Mouse (Mus musculus) heart, postnatal 0 days (tissue): ENCODE data around the gene Trpv4. TPM values are rescaled to one million over a fixed set of nuclear protein-coding genes. Genes with fewer than 3 reads are reported as not detected.
A peak's percentile ranks its signal among the peaks of the same experiment; 100 is the strongest.

Experiments
- ATAC-seq: fragments of 200-750 bp; cut with Nextera tagmentation; 2 replicates; pipeline ENCODE4 v1.8.0; 2017; ENCODE audit warnings: low read depth, moderate number of reproducible peaks, moderate library complexity; ENCODE audit not compliant: insufficient read depth
- DNase-seq: peaks from one replicate; pipeline ENCODE4 v3.0.0-alpha.2; 2016; ENCODE audit warnings: low spot score
- H3K27ac ChIP-seq: fragments of 300-500 bp; sonication (generic); 2 replicates; pipeline ENCODE4 v1.5.1; 2014; ENCODE audit warnings: low read depth, mild to moderate bottlenecking
- H3K27me3 ChIP-seq: fragments of 300-500 bp; sonication (generic); 2 replicates; pipeline ENCODE4 v1.6.1; 2014; ENCODE audit warnings: low read length, mixed read lengths; ENCODE audit not compliant: control insufficient read depth, insufficient read depth
- H3K36me3 ChIP-seq: fragments of 300-500 bp; sonication (generic); replicated peaks from 2 replicates; pipeline ENCODE4 v1.6.1; 2014; ENCODE audit warnings: low read length, mixed read lengths; ENCODE audit not compliant: control insufficient read depth, insufficient read depth
- H3K4me1 ChIP-seq: fragments of 300-500 bp; sonication (generic); 2 replicates; pipeline ENCODE4 v1.6.1; 2014; ENCODE audit warnings: antibody characterized with exemption; ENCODE audit not compliant: control insufficient read depth, insufficient read depth
- H3K4me2 ChIP-seq: fragments of 300-500 bp; sonication (generic); 2 replicates; pipeline ENCODE4 v1.6.1; 2014; ENCODE audit warnings: low read depth, mild to moderate bottlenecking, low read length, moderate library complexity
- H3K4me3 ChIP-seq: fragments of 300-500 bp; sonication (generic); 2 replicates; pipeline ENCODE4 v1.5.1; 2014; ENCODE audit warnings: low read depth, low read length
- H3K9ac ChIP-seq: fragments of 300-500 bp; sonication (generic); replicated peaks from 2 replicates; pipeline ENCODE4 v1.6.1; 2014; ENCODE audit warnings: low read depth, low read length, mixed read lengths
- H3K9me3 ChIP-seq: fragments of 300-500 bp; sonication (generic); replicated peaks from 2 replicates; pipeline ENCODE4 v1.6.1; 2016; ENCODE audit warnings: low read length; ENCODE audit not compliant: control insufficient read depth
- CTCF ChIP-seq: IDR thresholded peaks from 2 replicates; pipeline ENCODE4 v1.5.1; 2016; ENCODE audit warnings: antibody characterized with exemption, control low read depth, low read depth
- EP300 ChIP-seq: IDR thresholded peaks from 2 replicates; pipeline ENCODE4 v1.6.1; 2016; ENCODE audit warnings: antibody characterized with exemption, low read depth
- WGBS: fragments of 180-500 bp; shearing (Covaris S2); extraction: QIAGEN DNeasy Blood & Tissue Kit; methylation state at CpG from one replicate; pipeline ENCODE4 v1.1.7; 2014; 5-methylcytosine and 5-hydroxymethylcytosine counted together
- polyA plus RNA-seq: library from polyadenylated mRNA; unstranded; fragments of >200 nt; fragmentation: Nextera tagmentation; extraction: Ambion mirVana; gene quantifications from 2 replicates; pipeline ENCODE4 v1.2.1, GENCODE M21; 2015
- total RNA-seq: library from RNA; depleted of rRNA; stranded (reverse); fragments of >200 nt; gene quantifications from 2 replicates; pipeline ENCODE4 v1.2.3, GENCODE M21; 2014; ENCODE audit warnings: low replicate concordance

Trpv4 gene
- total and polyA plus RNA-seq, 2 experiments from 2014 or later, result 0.87 to 2.3 TPM

DNA sequence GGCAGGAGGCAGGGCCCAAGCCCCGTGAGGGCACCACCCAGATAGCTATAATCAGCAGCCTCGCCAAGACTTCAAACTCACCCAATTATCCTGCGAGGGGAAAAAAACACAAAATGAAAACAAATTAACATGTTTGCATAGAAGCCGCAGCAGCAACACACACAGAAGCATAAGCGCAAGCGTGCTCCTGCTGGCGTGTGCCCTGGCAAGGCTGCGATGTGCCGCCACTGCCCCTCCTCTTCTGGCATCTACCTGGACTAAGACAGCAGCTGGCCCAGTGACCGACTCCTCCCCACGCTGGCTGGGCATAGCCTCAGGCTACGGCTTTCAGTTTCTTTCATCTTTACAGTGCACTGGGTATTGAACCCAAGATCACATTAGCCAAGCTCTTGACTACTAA lies 76.7 kb downstream of the Trpv4 start:
- ATAC-seq, result no peak
- DNase-seq, result no peak
- TF ChIP-seq CTCF (no peak), EP300 (no peak)
- 0 out of 2 replicates have a peak, but pooled peaks cover 5% of the 10 kb centered on the region for H3K27me3 ChIP-seq
- no peaks in the 10 kb centered on the region for H3K9me3 ChIP-seq
- no peak overlapping the region for H3K9ac ChIP-seq
- no peaks in the 10 kb centered on the region for H3K36me3 ChIP-seq
- H3K27ac ChIP-seq, result no peak overlapping the region
- WGBS, result 85% methylated on average over 12 of the region's 12 CpGs
- H3K4me2 ChIP-seq, result no peak overlapping the region
- H3K4me3 ChIP-seq, result no peak overlapping the region
- no peaks in the 10 kb centered on the region for H3K4me1 ChIP-seq

DNA sequence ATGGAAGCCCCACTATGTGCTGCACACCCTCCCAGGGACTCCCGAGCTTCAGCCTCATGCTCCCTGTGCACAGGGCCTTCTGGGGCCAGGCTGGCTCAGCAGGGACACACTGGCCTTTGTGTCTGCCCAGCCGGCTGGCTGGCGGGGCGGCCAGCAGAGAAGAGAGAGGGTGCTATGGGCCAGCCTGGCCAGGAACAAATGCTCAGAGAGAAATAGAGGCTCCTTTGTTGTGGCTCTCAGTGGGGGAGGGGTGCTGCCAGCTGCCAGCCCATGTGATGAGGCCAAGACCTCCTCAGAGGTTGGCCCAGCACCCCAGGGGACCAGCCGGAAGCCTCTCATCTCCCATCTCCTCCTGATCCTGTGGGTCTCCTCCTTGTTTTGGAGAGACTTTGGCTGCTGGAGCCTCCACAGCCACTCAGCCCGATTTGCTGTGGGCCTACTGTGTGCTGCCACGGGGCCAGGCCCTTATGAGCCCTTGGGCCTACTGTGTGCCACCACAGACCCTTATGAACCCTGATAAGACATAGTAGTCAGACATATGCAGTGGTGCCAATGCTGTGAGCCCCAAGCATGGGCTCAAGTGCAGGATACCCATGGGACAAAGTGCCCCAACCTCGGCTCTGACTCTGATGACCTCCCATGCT lies 78.4 kb downstream of the Trpv4 start:
- Histone ChIP-seq H3K27me3 (0 out of 2 replicates have a peak, but pooled peaks cover 2% of the 10 kb centered on the region), H3K4me3 (no peak overlapping the region), H3K9ac (no peak overlapping the region), H3K27ac (no peak overlapping the region), H3K4me2 (no peak overlapping the region), H3K4me1 (peaks cover 13% of the 10 kb centered on the region), H3K36me3 (no peaks in the 10 kb centered on the region), H3K9me3 (no peaks in the 10 kb centered on the region)
- 62% methylated on average over 8 of the region's 8 CpGs for WGBS
- ATAC-seq (no peak), DNase-seq (no peak)
- TF ChIP-seq EP300 (no peak), CTCF (no peak)

DNA sequence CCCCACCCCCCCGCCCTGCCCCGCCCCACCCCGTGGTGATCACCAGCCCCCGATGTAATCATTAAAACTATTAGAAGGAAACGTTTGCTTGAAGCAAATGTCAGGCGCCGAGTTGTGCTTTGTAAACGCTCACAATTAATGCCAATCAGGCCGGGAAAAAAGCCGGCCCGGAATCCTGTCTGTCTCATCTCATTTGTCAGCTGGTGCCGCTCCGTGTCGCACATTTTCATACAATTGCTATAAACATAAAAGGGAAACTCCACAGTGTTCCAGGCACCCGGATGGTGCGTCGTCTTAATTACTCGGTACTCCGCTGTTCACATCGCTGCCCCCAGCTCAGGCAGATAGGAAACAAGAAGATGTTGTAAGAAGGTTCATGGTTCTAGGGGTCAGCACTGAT lies 79.9 kb downstream of the Trpv4 start:
- Histone ChIP-seq H3K9ac (no peak overlapping the region), H3K27ac (no peak overlapping the region), H3K4me2 (no peak overlapping the region), H3K27me3 (no peaks in the 10 kb centered on the region), H3K36me3 (no peaks in the 10 kb centered on the region), H3K9me3 (no peaks in the 10 kb centered on the region), H3K4me3 (no peak overlapping the region), H3K4me1 (peaks cover 26% of the 10 kb centered on the region)
- ATAC-seq (no peak), DNase-seq (no peak)
- TF ChIP-seq CTCF (no peak), EP300 (no peak)
- WGBS, result 80% methylated on average over 20 of the region's 20 CpGs

DNA sequence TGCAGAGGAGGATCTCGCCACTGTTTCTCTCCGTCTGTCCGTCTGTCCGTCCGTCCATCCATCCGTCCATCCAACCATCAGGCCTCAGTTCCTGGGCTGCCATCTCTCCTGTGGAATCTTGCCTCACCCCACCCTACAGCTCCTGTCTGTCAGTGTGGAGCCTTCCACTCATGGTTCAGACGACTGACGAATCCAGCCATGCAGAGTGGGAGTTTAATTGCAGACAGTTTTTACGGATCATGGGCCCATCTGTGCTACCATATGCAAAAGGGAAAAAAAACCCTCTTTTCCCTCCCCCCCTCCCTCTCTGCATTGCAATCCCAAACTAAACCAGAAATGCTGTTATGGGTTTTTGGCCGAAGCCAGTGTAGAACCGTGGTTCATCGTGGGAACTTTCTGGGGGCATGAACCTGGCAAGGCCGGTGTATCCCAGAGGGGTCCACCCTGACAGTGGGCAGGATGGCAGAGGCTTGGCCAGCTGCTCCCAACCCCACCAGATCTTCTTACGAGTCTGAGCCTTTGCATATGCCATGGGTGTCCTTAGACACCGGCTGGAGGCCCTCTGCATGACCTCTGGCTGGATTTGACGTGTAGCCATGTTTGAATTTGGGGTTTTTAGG lies 82.1 kb downstream of the Trpv4 start:
- 91% methylated on average over 16 of the region's 16 CpGs for WGBS
- DNase-seq (no peak), ATAC-seq (no peak)
- H3K4me3 ChIP-seq, result no peak overlapping the region
- TF ChIP-seq CTCF (no peak), EP300 (no peak)
- H3K27ac ChIP-seq, result no peak overlapping the region
- H3K4me2 ChIP-seq, result no peak overlapping the region
- H3K27me3 ChIP-seq, result peaks cover 11% of the 10 kb centered on the region; the same call in 1 of the 2 replicates
- peaks cover 37% of the 10 kb centered on the region for H3K4me1 ChIP-seq
- no peaks in the 10 kb centered on the region for H3K9me3 ChIP-seq
- no peak overlapping the region for H3K9ac ChIP-seq
- no peaks in the 10 kb centered on the region for H3K36me3 ChIP-seq

DNA sequence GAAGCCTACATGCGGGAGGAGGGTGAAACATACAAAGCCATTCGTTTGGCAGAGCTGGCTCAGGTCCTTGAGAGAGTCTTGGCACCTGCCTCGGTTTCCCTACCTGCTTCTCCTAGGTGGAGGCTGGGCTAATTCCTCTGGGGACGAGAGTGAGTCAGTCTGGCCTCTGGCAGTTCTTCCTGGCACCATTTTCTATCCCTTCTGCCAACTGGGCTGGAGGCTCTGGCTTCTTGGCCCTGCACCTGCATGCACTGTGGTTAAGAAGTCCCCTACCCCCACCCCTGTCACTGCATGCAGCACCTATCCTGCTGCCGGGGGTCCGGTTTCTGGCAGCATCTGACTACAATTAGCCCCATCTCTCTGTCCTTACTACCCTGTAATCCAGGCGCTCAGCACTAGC lies 82.7 kb downstream of the Trpv4 start:
- 66% methylated on average over 7 of the region's 7 CpGs for WGBS
- Histone ChIP-seq H3K4me1 (peaks cover 43% of the 10 kb centered on the region), H3K27ac (no peak overlapping the region; the same call in 1 of the 2 replicates)

More for the DNA sequence above, 82.7 kb downstream of the Trpv4 start:
- peaks cover 17% of the 10 kb centered on the region; the same call in 1 of the 2 replicates for H3K27me3 ChIP-seq
- no peak overlapping the region for H3K9ac ChIP-seq
- no peaks in the 10 kb centered on the region for H3K36me3 ChIP-seq
- DNase-seq (no peak), ATAC-seq (no peak)
- peak overlapping the region; percentile 22 for H3K4me2 ChIP-seq
- no peak for TF ChIP-seq CTCF
- TF ChIP-seq EP300, result no peak
- H3K4me3 ChIP-seq, result no peak overlapping the region
- H3K9me3 ChIP-seq, result no peaks in the 10 kb centered on the region
